Mouse (Mus musculus): ENCODE measurements around the gene Suz12. TPM values are rescaled to one million over a fixed set of nuclear protein-coding genes. Genes with fewer than 3 reads are reported as not detected.
A peak's percentile ranks its signal among the peaks of the same experiment; 100 is the strongest.

The Suz12 gene
- total and polyA plus RNA-seq, 2 experiments from 2014 or later: 8.1 to 34.8 TPM

DNA sequence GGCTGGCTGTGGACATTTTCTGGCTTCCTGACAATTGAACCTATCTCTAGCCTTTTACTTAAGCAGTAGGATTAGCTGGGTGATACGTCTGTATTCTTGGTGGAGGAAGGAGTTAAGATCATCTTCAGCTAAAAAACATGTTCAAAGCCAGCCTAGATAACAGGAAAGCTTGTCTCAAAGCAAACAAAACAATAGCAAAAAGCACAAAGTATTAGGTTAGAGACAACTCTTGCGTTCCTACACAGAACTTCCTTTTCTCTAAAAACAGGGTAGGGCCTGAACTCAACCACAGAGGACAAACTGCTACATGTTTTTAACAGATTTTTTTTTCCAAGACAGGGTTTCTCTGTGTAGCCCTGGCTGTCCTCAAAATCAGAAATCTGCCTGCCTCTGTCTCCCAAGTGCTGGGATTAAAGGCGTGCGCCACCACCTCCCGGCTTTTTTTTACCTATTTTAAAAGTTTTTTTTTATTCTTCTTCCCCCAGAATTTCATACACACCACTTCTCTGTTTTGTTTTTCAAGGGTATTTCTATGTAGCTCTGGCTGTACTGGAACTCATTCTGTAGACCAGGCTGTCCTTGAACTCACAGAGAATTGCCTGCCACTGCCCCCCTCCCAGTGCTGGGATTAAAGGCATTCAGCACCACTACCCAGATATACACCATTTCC is 82.8 kb downstream of the Suz12 start:
- WGBS: 97% methylated on average over 5 of the region's 5 CpGs
- no peak for ATAC-seq

DNA sequence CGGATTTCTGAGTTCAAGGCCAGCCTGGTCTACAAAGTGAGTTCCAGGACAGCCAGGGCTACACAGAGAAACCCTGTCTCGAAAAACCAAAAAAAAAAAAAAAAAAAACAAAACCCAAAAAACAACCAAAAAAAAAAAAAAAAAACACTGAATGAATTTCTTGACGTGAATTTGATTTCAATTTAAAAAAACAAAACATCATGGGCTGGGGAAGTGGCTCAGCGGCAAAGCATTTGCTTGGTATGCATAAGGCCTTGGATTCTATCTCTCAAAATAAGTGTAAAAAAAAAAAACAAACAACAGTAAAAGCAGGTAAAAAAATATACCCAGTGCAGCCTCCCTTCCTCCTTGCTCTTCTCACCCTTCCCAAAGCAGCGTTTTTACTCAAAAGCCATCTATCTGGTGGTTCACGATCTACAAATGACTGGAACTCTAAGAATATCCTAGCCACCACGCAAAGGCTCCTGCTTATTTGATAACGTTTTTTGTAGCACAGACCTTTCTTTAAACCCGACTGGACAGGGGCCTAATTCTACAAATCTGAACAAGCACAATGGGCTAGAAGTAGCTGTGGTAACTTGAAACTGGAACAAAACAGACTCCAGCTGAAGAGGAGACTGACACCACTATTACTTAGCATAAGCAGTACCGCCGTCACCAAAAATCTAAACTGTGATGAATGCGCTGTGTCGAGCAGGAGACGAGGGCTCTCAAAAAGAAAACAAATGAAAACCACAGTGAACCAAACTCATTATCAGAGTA is 85.1 kb downstream of the Suz12 start:
- Histone ChIP-seq H3K9me3 (ENCODE audit: low read length) (no peaks in the 10 kb centered on the region), H3K4me3 (ENCODE audit: low read depth, low read length) (no peak overlapping the region), H3K9ac (no peak overlapping the region), H3K27me3 (ENCODE audit: insufficient read depth, low read length) (no peaks in the 10 kb centered on the region), H3K27ac (ENCODE audit: low read depth, low read length) (no peak overlapping the region), H3K4me1 (ENCODE audit: insufficient read depth) (0 out of 2 replicates have a peak, but pooled peaks cover 5% of the 10 kb centered on the region), H3K4me2 (ENCODE audit: low read depth) (no peak overlapping the region), H3K36me3 (ENCODE audit: insufficient read depth) (no peaks in the 10 kb centered on the region)
- no peak for ATAC-seq
- WGBS: 49% methylated on average over 13 of the region's 14 CpGs
- no peak for DNase-seq
- no peak for TF ChIP-seq CTCF (IDR thresholded peaks at IDR 0.05; ENCODE audit: low read depth)

More for the DNA sequence above, 82.8 kb downstream of the Suz12 start:
- Histone ChIP-seq H3K4me3 (ENCODE audit: low read depth, low read length) (no peak overlapping the region), H3K4me1 (ENCODE audit: insufficient read depth) (0 out of 2 replicates have a peak, but pooled peaks cover 5% of the 10 kb centered on the region), H3K9me3 (ENCODE audit: low read length) (no peaks in the 10 kb centered on the region), H3K4me2 (ENCODE audit: low read depth) (no peak overlapping the region), H3K27ac (ENCODE audit: low read depth, low read length) (no peak overlapping the region), H3K36me3 (ENCODE audit: insufficient read depth) (no peaks in the 10 kb centered on the region), H3K27me3 (ENCODE audit: insufficient read depth, low read length) (no peaks in the 10 kb centered on the region), H3K9ac (no peak overlapping the region)
- TF ChIP-seq CTCF (IDR thresholded peaks at IDR 0.05; ENCODE audit: low read depth): no peak
- no peak for DNase-seq

DNA sequence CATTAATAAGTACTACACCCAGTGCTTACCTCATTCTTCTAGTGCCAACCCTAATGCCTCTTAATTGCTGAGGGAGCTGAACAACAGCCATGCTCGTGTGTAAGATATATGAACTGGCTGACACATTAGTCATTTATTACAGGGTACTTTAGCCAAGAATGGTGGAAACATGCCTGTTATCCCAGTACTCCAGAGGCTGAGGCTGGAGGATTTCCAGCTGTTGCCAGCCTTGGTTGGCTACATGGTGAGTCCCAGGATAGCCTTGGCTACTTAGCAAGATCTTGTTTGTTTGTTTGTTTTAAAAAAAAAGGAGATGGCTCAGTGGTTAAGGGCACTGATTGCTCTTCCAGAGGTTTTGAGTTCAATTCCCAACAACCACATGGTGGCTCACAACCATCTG is 85.9 kb downstream of the Suz12 start:
- Histone ChIP-seq H3K4me1 (ENCODE audit: insufficient read depth) (0 out of 2 replicates have a peak, but pooled peaks cover 5% of the 10 kb centered on the region), H3K27ac (ENCODE audit: low read depth, low read length) (no peak overlapping the region), H3K9me3 (ENCODE audit: low read length) (no peaks in the 10 kb centered on the region), H3K27me3 (ENCODE audit: insufficient read depth, low read length) (no peaks in the 10 kb centered on the region), H3K4me2 (ENCODE audit: low read depth) (no peak overlapping the region), H3K36me3 (ENCODE audit: insufficient read depth) (no peaks in the 10 kb centered on the region), H3K9ac (no peak overlapping the region), H3K4me3 (ENCODE audit: low read depth, low read length) (no peak overlapping the region)
- no peak for TF ChIP-seq CTCF (IDR thresholded peaks at IDR 0.05; ENCODE audit: low read depth)
- 19% methylated on average over 1 of the region's 1 CpGs for WGBS
- ATAC-seq: no peak
- no peak for DNase-seq

DNA sequence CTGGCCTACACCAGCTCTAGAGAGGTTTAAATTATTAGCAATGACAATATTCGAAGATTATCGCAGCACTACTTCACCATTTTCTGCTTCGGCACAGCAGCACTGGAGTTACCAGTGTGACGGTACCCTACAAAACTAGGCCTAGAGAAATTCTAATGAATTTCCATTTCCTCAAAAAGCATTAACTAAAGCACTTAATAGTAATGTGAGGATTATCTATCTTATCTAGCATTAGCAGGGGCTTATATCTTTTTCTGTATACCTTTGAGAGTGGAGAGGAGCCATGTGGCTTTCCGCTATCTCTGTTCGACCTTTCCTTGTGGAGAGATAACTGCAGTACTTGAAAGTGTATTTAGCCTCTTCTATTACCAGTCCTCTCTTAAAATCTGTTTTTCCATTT is 86.8 kb downstream of the Suz12 start:
- WGBS: 72% methylated on average over 6 of the region's 6 CpGs
- no peaks in the 10 kb centered on the region for H3K9me3 ChIP-seq (ENCODE audit: low read length)
- ATAC-seq: no peak
- 0 out of 2 replicates have a peak, but pooled peaks cover 5% of the 10 kb centered on the region for H3K4me1 ChIP-seq (ENCODE audit: insufficient read depth)
- H3K27ac ChIP-seq (ENCODE audit: low read depth, low read length): no peak overlapping the region
- DNase-seq: no peak
- no peaks in the 10 kb centered on the region for H3K36me3 ChIP-seq (ENCODE audit: insufficient read depth)
- no peaks in the 10 kb centered on the region for H3K27me3 ChIP-seq (ENCODE audit: insufficient read depth, low read length)
- peak overlapping the region; percentile 77; the same call in 1 of the 2 replicates for H3K4me3 ChIP-seq (ENCODE audit: low read depth, low read length)
- peak overlapping the region; percentile 77 for H3K4me2 ChIP-seq (ENCODE audit: low read depth)
- H3K9ac ChIP-seq: no peak overlapping the region
- no peak for TF ChIP-seq CTCF (IDR thresholded peaks at IDR 0.05; ENCODE audit: low read depth)

DNA sequence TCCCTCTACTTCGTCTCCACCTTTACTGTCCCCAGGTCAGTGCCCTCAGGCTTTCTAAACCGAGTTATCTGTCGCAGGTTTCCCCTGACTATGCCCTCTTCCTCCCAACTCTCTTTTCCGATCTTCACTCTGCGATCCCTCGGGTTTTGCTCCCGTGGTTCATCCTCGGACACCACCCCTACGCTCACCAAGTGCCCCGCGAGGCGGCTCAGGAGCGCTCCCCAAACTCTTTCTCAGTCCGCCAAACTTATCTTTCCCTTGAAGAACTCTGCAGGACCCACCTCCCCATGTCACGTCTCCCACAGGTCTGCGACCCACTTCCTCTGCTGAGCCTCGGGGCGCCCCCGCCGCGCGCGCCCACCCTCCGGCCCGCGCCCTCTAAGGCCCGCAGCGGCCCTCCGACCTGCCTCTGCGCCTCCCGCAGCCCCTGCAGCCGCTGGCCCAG is 87.5 kb downstream of the Suz12 start:
- no peak for TF ChIP-seq CTCF (IDR thresholded peaks at IDR 0.05; ENCODE audit: low read depth)
- Histone ChIP-seq H3K36me3 (ENCODE audit: insufficient read depth) (no peaks in the 10 kb centered on the region), H3K4me3 (ENCODE audit: low read depth, low read length) (peak overlapping the region; percentile 77), H3K27me3 (ENCODE audit: insufficient read depth, low read length) (no peaks in the 10 kb centered on the region), H3K9ac (peak overlapping the region; percentile 79), H3K9me3 (ENCODE audit: low read length) (no peaks in the 10 kb centered on the region), H3K4me1 (ENCODE audit: insufficient read depth) (0 out of 2 replicates have a peak, but pooled peaks cover 5% of the 10 kb centered on the region), H3K4me2 (ENCODE audit: low read depth) (peak overlapping the region; percentile 77), H3K27ac (ENCODE audit: low read depth, low read length) (0 out of 2 replicates have a peak overlapping the region, but pooled peaks have one; percentile 46)
- peak; percentile 69; the same call in 1 of the 2 replicates for ATAC-seq
- DNase-seq: no peak
- WGBS: under 1% methylated on average over 31 of the region's 32 CpGs

DNA sequence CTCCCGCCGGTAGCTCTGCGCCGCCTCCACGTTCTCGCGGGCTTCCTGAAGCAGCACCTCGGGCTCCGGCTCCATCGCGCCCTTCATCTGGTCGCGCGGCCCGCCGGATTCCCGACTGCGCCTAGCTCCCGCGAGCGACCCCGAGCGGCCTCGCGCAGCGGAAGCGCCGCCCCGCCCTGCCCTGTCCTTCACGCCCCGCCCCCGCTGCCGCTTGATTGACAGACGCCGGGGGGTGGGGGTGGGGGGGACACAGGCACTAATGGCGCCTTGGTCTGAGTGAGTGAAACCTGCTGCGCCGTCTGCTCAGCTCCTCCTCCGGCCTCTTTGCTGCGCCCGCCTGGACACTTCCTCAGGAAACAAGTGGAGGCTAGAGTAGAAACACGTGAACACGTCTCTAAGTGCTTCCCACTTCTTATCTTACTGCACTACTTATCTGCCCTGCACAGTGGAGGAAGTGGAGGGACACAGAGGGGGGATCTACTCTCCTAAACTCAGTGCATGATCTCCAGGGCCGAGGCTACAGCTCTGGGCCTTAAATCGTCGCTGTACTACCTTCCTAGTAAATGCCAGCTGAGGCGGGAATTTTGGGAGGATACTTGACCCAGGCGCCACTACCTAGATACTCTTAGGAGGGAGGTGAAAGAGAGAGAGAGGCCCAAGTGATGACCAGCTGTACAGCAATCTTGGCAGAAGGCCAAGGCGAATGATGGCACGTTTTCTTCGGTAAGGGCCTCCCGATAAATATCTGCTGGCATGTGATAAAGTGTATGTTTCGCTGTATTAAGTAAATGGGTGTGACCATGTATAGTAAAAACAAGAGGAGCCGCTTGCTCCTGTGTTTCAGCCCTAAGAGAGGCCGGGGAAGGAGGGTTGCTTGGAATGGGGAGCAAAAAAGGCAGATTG is 88.2 kb downstream of the Suz12 start, which contains the start of gene Crlf3:
Crlf3 (minus strand) TSS at position 166 of the 903 bp plus-strand sequence.
- peak; percentile 98 for ATAC-seq
- H3K27ac ChIP-seq (ENCODE audit: low read depth, low read length): peak within 1 kb of the TSS; percentile 55; the same call in 1 of the 2 replicates
- TF ChIP-seq CTCF (IDR thresholded peaks at IDR 0.05; ENCODE audit: low read depth): peak; percentile 51

More for the DNA sequence above, 88.2 kb downstream of the Suz12 start, which contains the start of gene Crlf3:
- no peaks in the 10 kb centered on the region for H3K9me3 ChIP-seq (ENCODE audit: low read length)
- peak within 1 kb of the TSS; percentile 77 for H3K4me3 ChIP-seq (ENCODE audit: low read depth, low read length)
- DNase-seq: peak; percentile 90
- H3K36me3 ChIP-seq (ENCODE audit: insufficient read depth): no peaks in the 10 kb centered on the region
- H3K9ac ChIP-seq: peak within 1 kb of the TSS; percentile 79
- H3K27me3 ChIP-seq (ENCODE audit: insufficient read depth, low read length): no peaks in the 10 kb centered on the region
- H3K4me1 ChIP-seq (ENCODE audit: insufficient read depth): 0 out of 2 replicates have a peak, but pooled peaks cover 5% of the 10 kb centered on the region
- 4% methylated on average over 55 of the region's 55 CpGs for WGBS
- H3K4me2 ChIP-seq (ENCODE audit: low read depth): peak within 1 kb of the TSS; percentile 77
